Mouse (Mus musculus) macrophage (primary cell): Measurements from ENCODE around the gene Adam11. TPM values are rescaled to one million over a fixed set of nuclear protein-coding genes. Genes with fewer than 3 reads are reported as not detected.

ENCODE experiments used
- H3K27ac ChIP-seq: fragments of 350-480 bp; formaldehyde crosslinking; 2 replicates; pipeline ENCODE4 v1.9.0; 2021
- H3K36me3 ChIP-seq: fragments of 350-480 bp; formaldehyde crosslinking; 2 replicates; pipeline ENCODE4 v1.9.0; 2021; ENCODE audit errors: inconsistent target
- H3K4me3 ChIP-seq: fragments of 350-480 bp; formaldehyde crosslinking; 2 replicates; pipeline ENCODE4 v1.9.0; 2021; ENCODE audit errors: inconsistent target
- H3K79me2 ChIP-seq: fragments of 350-480 bp; formaldehyde crosslinking; 2 replicates; pipeline ENCODE4 v1.9.0; 2021; ENCODE audit errors: inconsistent target
- WGBS: methylation state at CpG from one replicate; pipeline ENCODE4 v1.1.7; 2026; ENCODE audit warnings: inconsistent platforms; ENCODE audit not compliant: missing documents; 5-methylcytosine and 5-hydroxymethylcytosine counted together
- polyA plus RNA-seq: library from polyadenylated mRNA; stranded (reverse); fragments of 250-400 nt; gene quantifications from 3 replicates; pipeline ENCODE4 v1.2.4, GENCODE M21; 2018; ENCODE audit warnings: inconsistent platforms

The Adam11 gene
- polyA plus RNA-seq, 1 experiment from 2014 or later = 0.16 TPM

DNA sequence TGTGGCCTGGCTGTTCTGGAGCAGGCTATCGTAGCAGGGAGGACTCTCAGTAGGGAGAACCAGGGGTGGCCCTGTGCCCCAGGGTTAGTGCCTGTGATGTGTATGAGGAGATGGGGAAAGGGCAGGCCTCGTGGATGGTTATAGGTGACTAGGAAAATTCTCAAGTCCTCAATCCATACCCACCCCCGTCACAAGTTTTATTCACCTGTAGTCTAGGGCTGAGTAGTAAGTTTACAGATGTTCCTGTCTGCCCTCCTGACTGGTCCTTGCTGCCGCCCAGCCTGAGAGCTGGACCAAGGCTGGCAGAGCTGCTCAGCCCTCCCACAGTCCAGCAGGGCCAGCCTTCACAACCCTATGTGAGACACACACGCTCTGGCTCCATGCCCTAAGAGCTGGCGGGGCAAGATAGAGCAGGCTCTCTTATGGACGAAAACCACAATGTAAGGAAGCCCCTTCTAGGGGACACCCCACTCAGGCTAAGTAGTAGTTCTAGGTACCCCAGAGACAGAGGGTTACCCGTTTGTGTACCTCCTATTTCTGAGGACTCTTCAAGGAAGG is 17.9 kb downstream of the Adam11 start:
- H3K27ac ChIP-seq = no peak overlapping the region
- H3K79me2 ChIP-seq = no peaks in the 10 kb centered on the region
- no peak overlapping the region for H3K4me3 ChIP-seq
- WGBS = 87% methylated on average over 8 of the region's 8 CpGs
- no peaks in the 10 kb centered on the region for H3K36me3 ChIP-seq

DNA sequence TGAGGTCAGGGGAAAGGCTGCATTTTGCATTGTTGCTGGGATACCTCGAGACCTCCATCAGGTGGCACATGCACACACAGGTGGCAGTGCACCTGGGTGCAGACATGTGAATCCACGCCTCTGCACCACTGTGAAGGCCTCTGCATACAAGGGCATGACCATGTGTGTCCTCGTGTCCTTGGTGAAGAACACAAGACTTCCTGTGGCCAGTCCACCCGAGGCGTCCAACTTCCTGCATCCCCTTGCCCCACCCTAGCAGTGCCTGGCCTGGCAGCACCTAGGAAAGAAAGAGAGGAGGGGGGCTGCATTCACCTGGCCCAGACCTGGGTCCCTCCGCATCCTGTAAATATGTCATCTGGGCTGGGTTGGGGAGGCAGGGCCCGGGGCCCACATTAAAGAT is 18.6 kb downstream of the Adam11 start:
- Histone ChIP-seq H3K79me2 (no peaks in the 10 kb centered on the region), H3K36me3 (no peaks in the 10 kb centered on the region), H3K4me3 (no peak overlapping the region), H3K27ac (no peak overlapping the region)
- 50% methylated on average over 7 of the region's 7 CpGs for WGBS

DNA sequence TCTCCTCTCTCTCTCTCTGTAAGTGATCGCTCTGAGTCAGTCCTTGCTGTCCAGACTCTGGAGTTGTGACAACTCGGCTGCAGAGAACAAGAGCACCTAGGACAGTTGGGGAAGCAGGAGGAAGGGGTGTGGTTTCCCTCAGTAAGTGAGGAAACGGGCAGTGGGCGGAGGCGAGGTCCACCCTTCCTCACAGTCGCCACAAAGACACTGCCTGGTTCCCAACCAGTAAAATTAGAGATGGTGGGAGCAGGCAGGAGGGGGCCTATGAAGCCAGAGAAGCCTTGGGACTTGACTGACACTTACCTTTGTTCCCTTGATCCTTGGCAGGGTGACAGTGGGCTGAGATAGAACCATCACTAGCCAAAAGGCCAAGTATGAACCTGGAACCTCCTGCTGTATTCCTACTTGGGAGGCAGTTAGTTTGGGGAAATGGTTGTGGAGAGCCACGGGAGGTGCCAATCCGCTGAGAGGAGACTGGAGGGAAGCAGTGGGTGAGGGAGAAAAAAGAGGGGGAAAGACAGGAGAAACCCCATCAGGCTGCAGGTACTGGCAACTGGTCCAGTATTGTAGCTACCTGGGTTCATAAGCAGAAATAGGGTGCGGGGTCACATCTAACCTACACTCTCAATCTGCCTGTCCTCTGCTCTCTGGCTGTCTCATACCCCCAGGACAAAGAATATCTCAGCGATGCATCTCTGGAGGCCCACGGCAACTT is 19.2 kb downstream of the Adam11 start:
- no peak overlapping the region for H3K27ac ChIP-seq
- no peak overlapping the region for H3K4me3 ChIP-seq
- no peaks in the 10 kb centered on the region for H3K36me3 ChIP-seq
- WGBS = 31% methylated on average over 11 of the region's 11 CpGs
- no peaks in the 10 kb centered on the region for H3K79me2 ChIP-seq

DNA sequence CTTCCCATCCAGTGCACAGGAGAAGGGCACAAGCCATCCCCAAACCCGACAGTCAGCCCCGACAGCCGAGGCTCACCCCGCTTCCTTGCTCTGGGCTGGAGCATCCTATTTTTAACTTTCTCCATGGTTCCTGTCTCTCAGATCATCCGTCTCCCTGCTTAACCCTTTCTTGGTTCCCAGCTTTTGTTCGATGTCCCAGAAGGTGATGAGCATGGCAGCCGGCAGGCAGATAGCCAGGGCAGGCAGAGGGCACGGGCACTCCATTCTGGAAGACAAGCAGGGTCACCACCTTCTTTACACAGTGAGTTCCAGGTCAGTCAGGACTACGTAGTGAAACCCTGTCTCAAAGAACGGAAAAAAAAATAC is 19.7 kb downstream of the Adam11 start:
- no peak overlapping the region for H3K27ac ChIP-seq
- no peak overlapping the region for H3K4me3 ChIP-seq
- 85% methylated on average over 10 of the region's 10 CpGs for WGBS
- no peaks in the 10 kb centered on the region for H3K79me2 ChIP-seq
- no peaks in the 10 kb centered on the region for H3K36me3 ChIP-seq

DNA sequence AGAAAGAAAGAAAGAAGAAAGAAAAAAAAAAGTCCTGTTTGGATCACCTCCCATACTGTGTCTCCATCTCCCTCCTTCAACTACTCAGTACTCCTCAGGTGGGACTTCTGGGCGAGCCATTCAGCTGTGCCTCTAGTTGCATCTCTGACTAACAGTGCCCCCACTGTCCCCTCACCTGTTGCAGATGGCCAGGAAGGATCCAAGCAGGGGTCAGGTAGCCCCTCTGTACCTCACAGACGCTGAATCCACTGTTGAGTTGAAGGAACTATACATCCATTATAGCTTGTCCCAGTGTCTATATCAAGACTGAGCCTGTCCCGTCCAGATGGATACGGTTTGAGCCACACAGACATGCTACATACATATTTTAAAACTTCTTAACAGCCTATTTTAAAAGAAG is 20.3 kb downstream of the Adam11 start:
- H3K27ac ChIP-seq = no peak overlapping the region
- H3K4me3 ChIP-seq = no peak overlapping the region
- no peaks in the 10 kb centered on the region for H3K36me3 ChIP-seq
- H3K79me2 ChIP-seq = no peaks in the 10 kb centered on the region
- WGBS = 90% methylated on average over 4 of the region's 4 CpGs

DNA sequence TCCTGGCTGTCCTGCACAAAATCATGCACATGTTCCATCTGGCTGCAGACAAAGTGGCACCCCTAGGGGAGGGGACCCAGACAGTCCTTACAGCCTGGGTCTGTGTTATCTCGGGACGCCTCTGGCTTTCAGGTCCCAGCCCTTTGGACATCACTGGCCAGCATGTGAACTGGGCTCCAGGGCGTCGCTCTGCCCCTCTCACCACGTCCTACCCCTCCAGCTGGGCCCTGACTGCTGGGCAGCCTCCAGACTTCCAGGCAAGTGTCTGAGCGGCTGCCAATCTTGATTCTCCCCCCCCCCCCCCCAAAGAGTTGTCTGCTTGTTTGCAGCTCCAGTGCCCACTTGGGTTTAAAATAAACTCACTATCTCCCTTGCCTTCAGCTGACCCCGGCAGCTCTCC is 22.2 kb downstream of the Adam11 start:
- Histone ChIP-seq H3K4me3 (no peak overlapping the region), H3K36me3 (no peaks in the 10 kb centered on the region), H3K27ac (no peak overlapping the region), H3K79me2 (no peaks in the 10 kb centered on the region)
- WGBS = 93% methylated on average over 5 of the region's 7 CpGs

DNA sequence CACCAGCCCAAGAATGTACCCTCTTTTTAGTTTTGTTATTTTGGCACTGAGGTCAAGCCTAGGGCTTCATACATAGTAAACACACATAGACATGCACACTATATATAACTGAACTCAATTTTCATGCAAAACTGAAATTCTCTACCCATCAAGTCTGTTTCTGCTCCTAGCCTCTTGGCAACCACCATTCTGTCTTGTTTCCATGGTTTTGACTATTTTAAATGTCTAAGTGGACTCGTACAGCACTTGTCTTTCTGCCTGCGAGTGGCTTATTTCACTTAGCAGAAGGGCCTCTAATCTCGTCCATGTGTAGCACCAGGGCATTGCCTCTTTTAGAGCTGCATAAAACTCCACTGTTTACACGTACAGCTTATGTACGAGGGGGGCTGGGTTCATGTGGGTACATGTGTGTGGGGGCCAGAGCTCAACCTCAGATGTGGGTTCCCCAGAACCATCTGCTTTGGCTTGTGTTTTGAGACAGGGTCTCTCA is 26.5 kb downstream of the Adam11 start:
- H3K36me3 ChIP-seq = no peaks in the 10 kb centered on the region
- 83% methylated on average over 5 of the region's 5 CpGs for WGBS
- no peak overlapping the region for H3K4me3 ChIP-seq
- no peaks in the 10 kb centered on the region for H3K79me2 ChIP-seq
- no peak overlapping the region for H3K27ac ChIP-seq

DNA sequence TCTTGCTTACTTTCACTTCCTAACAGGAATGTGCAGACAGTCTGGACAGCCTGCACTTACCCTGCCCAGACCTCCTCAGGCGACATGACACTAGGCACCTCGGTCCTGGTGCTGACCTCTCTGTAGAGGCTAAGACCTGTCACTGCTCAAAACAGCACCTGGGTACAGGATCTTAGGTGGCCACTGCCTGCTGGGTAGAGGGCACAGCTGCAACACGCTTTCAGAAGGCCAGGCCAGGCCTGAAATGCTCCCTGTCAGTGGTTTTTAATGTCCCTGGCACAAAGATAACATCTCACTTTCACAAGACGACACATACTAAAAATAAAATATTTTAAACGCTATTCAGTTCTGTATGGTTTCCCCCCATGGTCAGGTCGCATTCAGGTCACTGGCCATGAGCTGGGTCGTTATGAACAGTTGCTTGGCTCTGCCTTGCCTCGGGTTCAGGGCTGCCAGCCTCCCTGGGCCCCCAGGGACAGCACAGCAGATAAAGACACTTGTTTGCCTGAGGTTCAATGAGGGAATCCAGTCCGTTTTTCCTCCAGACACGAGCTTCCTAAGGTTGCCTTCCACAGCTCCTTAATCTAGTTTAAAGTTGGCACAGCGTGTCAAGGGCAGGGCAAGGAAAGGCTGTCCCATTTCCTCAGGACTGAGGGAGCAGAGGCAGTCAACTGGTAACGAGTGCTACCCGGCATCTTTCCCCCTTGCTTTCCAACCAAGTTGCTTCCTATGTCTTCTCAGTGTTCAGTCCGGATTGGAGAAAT is 30.6 kb downstream of the Adam11 start:
- H3K4me3 ChIP-seq = no peak overlapping the region
- H3K27ac ChIP-seq = no peak overlapping the region
- H3K36me3 ChIP-seq = no peaks in the 10 kb centered on the region
- no peaks in the 10 kb centered on the region for H3K79me2 ChIP-seq
- 49% methylated on average over 14 of the region's 14 CpGs for WGBS

DNA sequence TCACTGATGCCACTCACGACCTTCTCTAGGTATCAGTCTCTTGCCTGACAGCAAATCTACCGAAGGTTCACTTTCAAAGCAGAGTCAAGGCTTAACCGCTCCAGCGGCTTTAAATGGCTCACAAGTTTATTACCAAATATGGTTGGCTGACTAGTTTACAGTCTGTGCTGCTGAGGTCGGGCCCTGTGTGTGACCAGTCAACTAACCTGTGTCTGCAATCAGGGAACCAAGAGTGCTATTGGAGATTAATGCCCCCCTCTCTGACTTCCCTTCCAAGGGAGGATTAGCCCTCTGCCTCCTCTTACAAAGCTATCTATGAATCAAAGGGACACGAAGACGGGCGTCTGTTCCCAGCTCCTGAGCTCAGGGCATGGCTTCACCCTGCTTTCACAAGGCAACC is 32.9 kb downstream of the Adam11 start:
- 87% methylated on average over 8 of the region's 8 CpGs for WGBS
- H3K79me2 ChIP-seq = no peaks in the 10 kb centered on the region
- H3K4me3 ChIP-seq = no peak overlapping the region
- no peak overlapping the region for H3K27ac ChIP-seq
- H3K36me3 ChIP-seq = no peaks in the 10 kb centered on the region

DNA sequence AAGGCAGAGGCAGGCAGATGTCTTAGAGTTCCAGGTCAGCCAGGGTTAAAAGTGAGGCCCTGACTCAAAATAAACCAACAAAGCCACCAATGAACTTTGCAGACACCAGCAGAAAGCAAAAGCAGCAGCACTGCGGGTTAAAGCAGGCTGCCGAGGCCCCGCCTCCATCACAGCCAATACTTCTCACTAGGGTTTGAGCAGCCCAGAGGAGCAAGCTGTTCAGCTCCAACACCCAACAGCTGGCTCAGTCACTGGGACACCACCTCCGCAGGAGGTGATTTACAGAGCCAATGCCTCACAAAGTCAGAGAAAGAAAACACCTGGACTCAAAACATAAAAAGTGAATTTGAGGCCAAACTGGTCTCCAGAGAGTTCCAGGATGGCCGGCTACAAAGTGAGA is 42.2 kb downstream of the Adam11 start:
- no peak overlapping the region for H3K4me3 ChIP-seq
- H3K79me2 ChIP-seq = no peaks in the 10 kb centered on the region
- no peaks in the 10 kb centered on the region for H3K36me3 ChIP-seq
- no peak overlapping the region for H3K27ac ChIP-seq
- 86% methylated on average over 5 of the region's 5 CpGs for WGBS

DNA sequence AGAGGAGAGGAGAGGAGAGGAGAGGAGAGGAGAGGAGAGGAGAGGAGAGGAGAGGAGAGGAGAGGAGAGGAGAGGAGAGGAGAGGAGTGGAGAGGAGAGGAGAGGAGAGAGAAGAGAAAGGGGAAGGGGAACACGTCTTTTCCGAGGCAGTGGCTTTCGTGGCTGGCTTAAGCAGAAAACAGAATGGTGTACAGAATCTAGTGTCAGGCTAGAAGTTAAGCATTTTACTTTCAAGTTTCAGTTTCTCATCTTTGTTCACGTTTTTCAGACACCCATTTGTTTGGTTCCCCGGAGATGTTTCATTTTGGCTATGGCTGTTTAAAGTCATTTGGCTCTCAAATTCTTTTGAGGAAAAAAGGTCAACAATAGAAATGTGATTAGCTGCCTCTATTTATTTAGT is 47.0 kb downstream of the Adam11 start:
- no peaks in the 10 kb centered on the region for H3K36me3 ChIP-seq
- no peak overlapping the region for H3K4me3 ChIP-seq
- 14% methylated on average over 5 of the region's 5 CpGs for WGBS
- H3K27ac ChIP-seq = no peak overlapping the region
- no peaks in the 10 kb centered on the region for H3K79me2 ChIP-seq

DNA sequence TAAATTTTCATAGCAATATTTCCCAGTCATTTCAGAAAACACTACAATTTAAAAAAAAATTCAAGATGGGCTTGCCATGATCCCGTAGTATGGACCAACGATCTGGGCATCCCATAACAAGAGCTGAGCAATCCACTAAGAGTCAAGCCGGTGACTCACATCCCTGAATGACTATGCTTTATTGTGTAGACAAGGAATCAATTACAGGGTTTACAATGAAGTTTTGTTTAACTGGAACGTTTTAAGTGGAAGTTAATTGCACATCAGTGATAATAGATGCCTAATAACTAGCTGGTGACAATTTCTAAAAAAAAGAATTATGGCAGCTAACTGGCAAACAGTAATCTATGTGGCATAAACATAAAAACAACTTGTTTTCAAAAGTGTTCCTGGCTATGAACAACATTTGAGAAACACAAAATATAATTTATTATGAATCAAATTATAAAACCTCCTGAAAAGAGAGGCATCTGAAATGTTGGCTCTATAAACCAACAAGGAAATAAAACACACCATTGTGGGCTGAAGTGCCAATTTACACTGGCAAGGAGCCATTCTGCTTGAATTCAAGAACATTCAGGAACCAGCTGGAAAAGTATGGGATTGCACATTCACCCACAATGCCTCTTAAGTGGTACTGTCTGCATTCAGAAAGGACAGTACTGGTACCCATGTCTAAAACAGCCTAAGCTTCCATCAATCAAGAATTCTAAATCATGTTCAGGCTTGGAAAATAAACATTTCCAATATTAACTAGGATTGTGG is 49.7 kb downstream of the Adam11 start:
- no peak overlapping the region for H3K4me3 ChIP-seq
- H3K36me3 ChIP-seq = no peaks in the 10 kb centered on the region
- no peaks in the 10 kb centered on the region for H3K79me2 ChIP-seq
- whole genome bisulfite sequencing = 75% methylated on average over 4 of the region's 4 CpGs
- H3K27ac ChIP-seq = no peak overlapping the region

DNA sequence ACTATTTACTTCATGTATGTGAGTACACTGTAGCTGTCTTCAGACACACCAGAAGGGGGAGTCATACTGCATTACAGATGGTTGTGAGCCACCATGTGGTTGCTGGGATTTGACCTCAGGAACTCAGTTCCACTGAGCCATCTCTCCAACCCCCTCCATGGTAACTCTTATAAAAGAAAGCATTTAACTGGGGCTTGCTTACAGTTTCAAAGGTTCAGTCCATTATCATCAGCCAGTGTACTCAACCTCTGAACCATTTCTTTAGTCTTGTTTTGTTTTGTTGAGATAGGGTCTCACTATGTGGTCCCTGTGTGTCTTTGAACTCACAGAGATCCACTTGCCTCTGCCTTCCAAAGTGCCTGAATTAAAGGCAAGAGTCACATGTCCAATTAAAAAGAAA is 53.6 kb downstream of the Adam11 start:
- Histone ChIP-seq H3K79me2 (no peaks in the 10 kb centered on the region), H3K36me3 (no peaks in the 10 kb centered on the region), H3K27ac (no peak overlapping the region), H3K4me3 (no peak overlapping the region)

DNA sequence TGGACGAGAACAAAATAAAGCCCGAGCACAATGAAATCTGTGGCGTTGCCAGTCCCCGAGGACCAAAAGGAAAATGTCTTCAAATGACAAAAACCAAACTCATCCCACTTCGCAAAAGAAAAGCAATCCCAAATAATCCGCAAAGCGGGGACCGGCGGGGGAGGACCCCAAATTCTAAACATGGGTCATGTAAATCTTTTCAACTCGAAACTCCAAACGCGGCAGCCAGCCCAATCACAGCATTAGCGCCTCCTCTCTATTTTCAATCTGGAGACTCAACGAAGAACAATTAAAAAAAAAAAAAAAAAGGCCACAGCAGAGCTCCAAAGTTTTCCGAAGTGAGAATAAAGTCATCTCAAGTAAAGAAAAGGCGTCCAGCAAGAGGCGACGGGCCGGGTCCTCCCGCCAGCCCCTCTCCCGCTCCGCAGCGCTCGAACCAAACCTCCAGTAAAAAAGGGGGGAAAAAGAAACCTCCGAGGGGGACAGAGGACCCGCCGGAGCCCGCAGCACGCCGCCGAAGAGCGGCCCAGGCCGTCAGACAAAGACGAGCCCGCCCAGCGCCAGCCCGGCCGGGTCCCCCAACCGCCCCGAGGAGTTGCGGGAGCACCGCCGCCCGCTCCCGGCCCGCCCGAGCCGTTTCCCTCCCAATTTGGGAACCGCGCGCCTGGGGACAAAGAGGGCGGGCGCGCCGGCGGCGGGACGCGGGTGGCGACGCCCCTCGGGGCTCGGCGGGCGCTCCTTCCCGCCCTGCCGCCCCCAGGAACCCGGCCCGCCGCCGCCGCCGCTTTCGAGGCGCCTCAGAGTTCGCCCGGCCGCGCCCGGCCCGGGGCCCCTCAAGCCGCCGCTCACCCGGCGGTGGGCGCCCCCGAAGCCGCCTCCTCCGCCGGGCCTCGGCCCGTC is 57.1 kb downstream of the Adam11 start:
- no peak overlapping the region for H3K27ac ChIP-seq
- H3K4me3 ChIP-seq = no peak overlapping the region
- H3K36me3 ChIP-seq = no peaks in the 10 kb centered on the region
- WGBS = 4% methylated on average over 62 of the region's 92 CpGs
- no peaks in the 10 kb centered on the region for H3K79me2 ChIP-seq
